Mouse (Mus musculus) megakaryocyte, adult 5-6 weeks (primary cell): ENCODE data around the gene Ppp1r13b. TPM values are rescaled to one million over a fixed set of nuclear protein-coding genes. Genes with fewer than 3 reads are reported as not detected.
A peak's percentile ranks its signal among the peaks of the same experiment; 100 is the strongest.

ENCODE experiments used
- ATAC-seq: 2 replicates; pipeline ENCODE4 v1.8.0; 2016; ENCODE audit warnings: mild to moderate bottlenecking, inconsistent platforms; ENCODE audit not compliant: poor library complexity, severe bottlenecking
- total RNA-seq, 2 experiments: library from RNA; stranded (forward) in 1 of 2; stranded (reverse) in 1 of 2; fragments of 153-499, 151-499 nt in 1 of 2; fragments of 221-1000, 200-1000 nt in 1 of 2; gene quantifications; 2 replicates each; pipeline versions ENCODE4 v1.2.3 to v1.2.4; 2015 to 2017

Gene Ppp1r13b
- total RNA-seq, 2 experiments from 2014 or later = 2.8 to 6.9 TPM

- no peak for ATAC-seq
Measured at GRCm38 (mm10) chr12:111887005-111887404, 20.9 kb downstream of the Ppp1r13b start.

- no peak for ATAC-seq
Measured at GRCm38 (mm10) chr12:111882852-111883251, 25.1 kb downstream of the Ppp1r13b start.

- no peak for ATAC-seq
Measured at GRCm38 (mm10) chr12:111882022-111882421, 25.9 kb downstream of the Ppp1r13b start.

- peak; percentile 77 for ATAC-seq
Measured at GRCm38 (mm10) chr12:111878213-111878612, 29.7 kb downstream of the Ppp1r13b start.

- no peak for ATAC-seq
Measured at GRCm38 (mm10) chr12:111875499-111875898, 32.4 kb downstream of the Ppp1r13b start.

- no peak for ATAC-seq
Measured at GRCm38 (mm10) chr12:111874601-111875140, 33.2 kb downstream of the Ppp1r13b start.

GRCm38 (mm10) chr12:111872079-111872478 lies 35.8 kb downstream of the Ppp1r13b start:
- ATAC-seq = peak; percentile 27; the same call in 1 of the 2 replicates

GRCm38 (mm10) chr12:111870811-111871210 lies 37.1 kb downstream of the Ppp1r13b start:
- ATAC-seq = no peak

- no peak for ATAC-seq
Measured at GRCm38 (mm10) chr12:111869806-111870205, 38.1 kb downstream of the Ppp1r13b start.

GRCm38 (mm10) chr12:111864206-111864824 lies 43.6 kb downstream of the Ppp1r13b start:
- no peak for ATAC-seq

GRCm38 (mm10) chr12:111855448-111855847 lies 52.5 kb downstream of the Ppp1r13b start:
- ATAC-seq = no peak

GRCm38 (mm10) chr12:111853546-111853945 lies 54.4 kb downstream of the Ppp1r13b start:
- no peak for ATAC-seq

GRCm38 (mm10) chr12:111853011-111853436 lies 54.9 kb downstream of the Ppp1r13b start:
- no peak for ATAC-seq

- no peak for ATAC-seq
Measured at GRCm38 (mm10) chr12:111851745-111852144, 56.2 kb downstream of the Ppp1r13b start.

GRCm38 (mm10) chr12:111851235-111851634 lies 56.7 kb downstream of the Ppp1r13b start:
- no peak for ATAC-seq

- ATAC-seq = no peak
Measured at GRCm38 (mm10) chr12:111848300-111848798, 59.6 kb downstream of the Ppp1r13b start.

GRCm38 (mm10) chr12:111846815-111847214 lies 61.1 kb downstream of the Ppp1r13b start:
- ATAC-seq = no peak

GRCm38 (mm10) chr12:111845953-111846352 lies 62.0 kb downstream of the Ppp1r13b start:
- ATAC-seq = no peak

- peak; percentile 64 for ATAC-seq
Measured at GRCm38 (mm10) chr12:111843470-111843869, 64.4 kb downstream of the Ppp1r13b start.

GRCm38 (mm10) chr12:111842565-111843433 lies 65.1 kb downstream of the Ppp1r13b start:
- peak; percentile 57 for ATAC-seq

- ATAC-seq = no peak
Measured at GRCm38 (mm10) chr12:111833457-111833856, 74.5 kb downstream of the Ppp1r13b start.
